Mouse (Mus musculus) mouse embryonic stem cell (cell line): ENCODE data around the gene Ablim1.

Experiments used
- in situ Hi-C, 2 experiments: fragments of 300-500 bp; cut with MboI; formaldehyde crosslinking; loops; 1 replicate in 1 of 2; 3 replicates in 1 of 2; pipeline ENCODE4 v1.14.3; 2019 to 2020; ENCODE audit warnings: low sequenced_read_pairs in 2 of 2, low pct_unique_long_range_greater_than_20kb in 1 of 2, mixed read lengths in 1 of 2; ENCODE audit not compliant: unreplicated experiment in 1 of 2

Gene Ablim1

GRCm38 (mm10) chr19:57113975-57114374 lies 200.7 kb downstream of the Ablim1 start:
- in situ Hi-C loops = no loop called here

- in situ Hi-C loops = no loop called here
These were observed 201.8 kb downstream of the Ablim1 start for GRCm38 (mm10) chr19:57112816-57113406.

- in situ Hi-C loops = no loop called here
These were observed 202.4 kb downstream of the Ablim1 start for GRCm38 (mm10) chr19:57112231-57112815.

GRCm38 (mm10) chr19:57111301-57111700 lies 203.4 kb downstream of the Ablim1 start:
- in situ Hi-C loops = no loop called here

- in situ Hi-C loops = no loop called here
These were observed 205.1 kb downstream of the Ablim1 start for GRCm38 (mm10) chr19:57109620-57110019.

GRCm38 (mm10) chr19:57106513-57106912 lies 208.2 kb downstream of the Ablim1 start:
- in situ Hi-C loops = no loop called here

- in situ Hi-C loops = no loop called here
These were observed 208.7 kb downstream of the Ablim1 start for GRCm38 (mm10) chr19:57106031-57106430.

- in situ Hi-C loops = no loop called here
These were observed 209.6 kb downstream of the Ablim1 start for GRCm38 (mm10) chr19:57105156-57105555.

GRCm38 (mm10) chr19:57104171-57104748 lies 210.5 kb downstream of the Ablim1 start:
- in situ Hi-C loops = no loop called here

- in situ Hi-C loops = no loop called here
These were observed 211.3 kb downstream of the Ablim1 start for GRCm38 (mm10) chr19:57103360-57103958.

GRCm38 (mm10) chr19:57101986-57102385 lies 212.7 kb downstream of the Ablim1 start:
- in situ Hi-C loops = no loop called here

GRCm38 (mm10) chr19:57100753-57101446 lies 213.8 kb downstream of the Ablim1 start:
- in situ Hi-C loops = no loop called here

- in situ Hi-C loops = no loop called here
These were observed 214.7 kb downstream of the Ablim1 start for GRCm38 (mm10) chr19:57099986-57100385.

GRCm38 (mm10) chr19:57099094-57099357 lies 215.7 kb downstream of the Ablim1 start:
- in situ Hi-C loops = no loop called here

- in situ Hi-C loops = no loop called here
These were observed 216.3 kb downstream of the Ablim1 start for GRCm38 (mm10) chr19:57098241-57099093.

- in situ Hi-C loops = no loop called here
These were observed 219.4 kb downstream of the Ablim1 start for GRCm38 (mm10) chr19:57095340-57095739.

- in situ Hi-C loops = no loop called here
These were observed 221.1 kb downstream of the Ablim1 start for GRCm38 (mm10) chr19:57093698-57094004.

- in situ Hi-C loops = no loop called here
These were observed 221.6 kb downstream of the Ablim1 start for GRCm38 (mm10) chr19:57092958-57093697.
